Mouse (Mus musculus): ENCODE measurements around the gene Rere.

DNA sequence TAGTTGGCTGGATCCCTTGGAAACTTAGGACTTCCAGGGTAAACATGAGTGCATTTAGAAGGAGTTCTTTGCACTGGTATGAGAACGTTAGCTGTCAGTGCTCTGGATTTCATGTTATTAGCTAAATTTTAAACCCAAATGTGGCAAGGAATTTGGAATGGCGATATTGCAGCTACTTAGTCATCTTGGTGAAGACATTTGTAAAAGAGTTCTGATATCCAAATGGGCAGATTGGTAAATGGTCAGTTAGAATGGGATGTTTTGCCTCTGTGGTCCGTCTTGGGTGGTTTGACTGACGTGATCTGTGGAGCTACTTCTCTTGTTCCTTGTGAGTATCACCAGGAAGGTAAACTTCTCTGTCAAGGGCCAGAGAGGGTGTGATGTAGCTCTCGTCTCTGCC, 132.8 kb downstream of the Rere start:
- TF ChIP-seq TAL1 (IDR thresholded peaks at IDR 0.05; ENCODE audit: low read length) (no peak), GATA1 (IDR thresholded peaks at IDR 0.05; ENCODE audit: low read length) (no peak)

All from erythroblast, embryonic 14.5 days (primary cell).